Mouse (Mus musculus) gastrocnemius, adult 8-10 months (tissue): ENCODE measurements around the gene Tmem50b. TPM values are rescaled to one million over a fixed set of nuclear protein-coding genes. Genes with fewer than 3 reads are reported as not detected.

Source experiments
- DNase-seq, 2 experiments: peaks; one replicate each; pipeline ENCODE4 v3.0.0; 2022; ENCODE audit warnings: low spot score in 2 of 2
- total RNA-seq, 4 experiments: library from RNA; stranded (reverse); gene quantifications; 2 replicates each; pipeline ENCODE4 v1.2.4; 2022

The Tmem50b gene
- total RNA-seq, 4 experiments from 2014 or later, result 12.0 to 14.8 (median 13.2) TPM

GRCm38 (mm10) chr16:91609501-91610245 is 12.1 kb upstream of the Tmem50b start:
- DNase-seq, result peak in 1 of 2 experiments; percentile 15

GRCm38 (mm10) chr16:91606958-91607357 is 9.4 kb upstream of the Tmem50b start:
- DNase-seq, result no peak

GRCm38 (mm10) chr16:91605156-91605555 is 7.6 kb upstream of the Tmem50b start:
- DNase-seq, result no peak

GRCm38 (mm10) chr16:91601693-91602092 is 4.1 kb upstream of the Tmem50b start:
- no peak for DNase-seq

GRCm38 (mm10) chr16:91601081-91601480 is 3.5 kb upstream of the Tmem50b start:
- no peak for DNase-seq

GRCm38 (mm10) chr16:91599242-91599641 is 1.6 kb upstream of the Tmem50b start:
- DNase-seq, result no peak

- peak in 1 of 2 experiments; percentile 8 for DNase-seq
Observed at GRCm38 (mm10) chr16:91596779-91597671, 575 bp downstream of the Tmem50b start.

GRCm38 (mm10) chr16:91596397-91596778 is 1.2 kb downstream of the Tmem50b start:
- DNase-seq, result no peak

- peak; percentile 44 to 67 for DNase-seq
Observed at GRCm38 (mm10) chr16:91595076-91595475, 2.5 kb downstream of the Tmem50b start.

- DNase-seq, result no peak
Observed at GRCm38 (mm10) chr16:91593262-91593661, 4.3 kb downstream of the Tmem50b start.

GRCm38 (mm10) chr16:91592162-91592561 is 5.4 kb downstream of the Tmem50b start:
- no peak for DNase-seq

GRCm38 (mm10) chr16:91588703-91589102 is 8.9 kb downstream of the Tmem50b start:
- no peak for DNase-seq

- DNase-seq, result no peak
Observed at GRCm38 (mm10) chr16:91587730-91588453, 9.7 kb downstream of the Tmem50b start.

GRCm38 (mm10) chr16:91586244-91586643 is 11.4 kb downstream of the Tmem50b start:
- no peak for DNase-seq

GRCm38 (mm10) chr16:91585617-91586016 is 12.0 kb downstream of the Tmem50b start:
- DNase-seq, result no peak

GRCm38 (mm10) chr16:91582307-91582706 is 15.3 kb downstream of the Tmem50b start:
- DNase-seq, result no peak

- DNase-seq, result no peak
Observed at GRCm38 (mm10) chr16:91578980-91579720, 18.4 kb downstream of the Tmem50b start.

GRCm38 (mm10) chr16:91575151-91575550 is 22.4 kb downstream of the Tmem50b start:
- DNase-seq, result no peak

- no peak for DNase-seq
Observed at GRCm38 (mm10) chr16:91571105-91571504, 26.5 kb downstream of the Tmem50b start.

GRCm38 (mm10) chr16:91568960-91569359 is 28.6 kb downstream of the Tmem50b start:
- no peak for DNase-seq

GRCm38 (mm10) chr16:91566002-91566401 is 31.6 kb downstream of the Tmem50b start:
- DNase-seq, result no peak
